Mouse (Mus musculus) myocyte (in vitro differentiated cells): ENCODE data around the gene Cnot10.

ENCODE experiments used
- CEBPB ChIP-seq: IDR thresholded peaks from 2 replicates; pipeline ENCODE4 v1.6.1; 2011; ENCODE audit warnings: mild to moderate bottlenecking, moderate library complexity; ENCODE audit not compliant: poor library complexity, insufficient read depth, severe bottlenecking
- MAX ChIP-seq: IDR thresholded peaks from one replicate; pipeline ENCODE4 v1.6.1; 2011; ENCODE audit warnings: low read depth, mild to moderate bottlenecking, control low read depth
- MYOD1 ChIP-seq, 3 experiments: IDR thresholded peaks; one replicate each; pipeline ENCODE4 v1.6.1; 2011; ENCODE audit warnings: control low read depth in 2 of 3, low read depth in 2 of 3, mild to moderate bottlenecking in 2 of 3, moderate library complexity in 1 of 3; ENCODE audit not compliant: insufficient read length in 2 of 3, control insufficient read depth in 1 of 3
- MYOG ChIP-seq, 3 experiments: IDR thresholded peaks; one replicate each; pipeline ENCODE4 v1.6.1; 2011; ENCODE audit warnings: control low read depth in 2 of 3, low read depth in 2 of 3, mild to moderate bottlenecking in 2 of 3; ENCODE audit not compliant: insufficient read length in 2 of 3, control insufficient read depth in 1 of 3, insufficient read depth in 1 of 3
- POLR2A ChIP-seq: IDR thresholded peaks from one replicate; pipeline ENCODE4 v1.6.1; 2011; ENCODE audit warnings: low read depth, mild to moderate bottlenecking, control low read depth, moderate library complexity; ENCODE audit not compliant: insufficient read length
- POLR2AphosphoS2 ChIP-seq: IDR thresholded peaks from one replicate; pipeline ENCODE4 v1.6.1; 2011; ENCODE audit warnings: low read depth, control low read depth; ENCODE audit not compliant: insufficient read length
- REST ChIP-seq: IDR thresholded peaks from one replicate; pipeline ENCODE4 v1.6.1; 2011; ENCODE audit warnings: mild to moderate bottlenecking, control low read depth, moderate library complexity; ENCODE audit not compliant: insufficient read depth, insufficient read length
- SRF ChIP-seq: IDR thresholded peaks from one replicate; pipeline ENCODE4 v1.6.1; 2011; ENCODE audit warnings: low read depth; ENCODE audit not compliant: control insufficient read depth, insufficient read length
- TCF12 ChIP-seq: IDR thresholded peaks from one replicate; pipeline ENCODE4 v1.6.1; 2011; ENCODE audit warnings: mild to moderate bottlenecking, control low read depth; ENCODE audit not compliant: poor library complexity, insufficient read depth, severe bottlenecking
- TCF3 ChIP-seq: IDR thresholded peaks from one replicate; pipeline ENCODE4 v1.6.1; 2011; ENCODE audit warnings: low read depth, control low read depth; ENCODE audit not compliant: insufficient read length
- USF1 ChIP-seq: IDR thresholded peaks from one replicate; pipeline ENCODE4 v1.6.1; 2011; ENCODE audit warnings: low read depth, mild to moderate bottlenecking, control low read depth, moderate library complexity

- no peak for TF ChIP-seq POLR2A
- no peak for TF ChIP-seq MAX
- no peak for TF ChIP-seq MYOG (IDR thresholded peaks at IDR 0.05; ENCODE audit: control insufficient read depth in 1 of 3, insufficient read depth in 1 of 3, insufficient read length in 2 of 3, low read depth in 2 of 3)
- TF ChIP-seq REST: no peak
- no peak for TF ChIP-seq USF1
- no peak for TF ChIP-seq POLR2AphosphoS2
- no peak for TF ChIP-seq MYOD1 (IDR thresholded peaks at IDR 0.05; ENCODE audit: control insufficient read depth in 1 of 3, insufficient read length in 2 of 3, low read depth in 2 of 3)
- no peak for TF ChIP-seq CEBPB
- TF ChIP-seq TCF12: no peak
- TF ChIP-seq SRF: no peak
- TF ChIP-seq TCF3: no peak
Observed at GRCm38 (mm10) chr9:114647506-114648432, 7.8 kb upstream of the Cnot10 start.
